Mouse (Mus musculus) embryonic stem cell, embryonic (primary cell): Measurements from ENCODE around the gene Tob2.

Experiments
- CTCF ChIA-PET, 4 experiments: fragments of 300-600 bp in 2 of 4; fragments of 350-600 bp in 2 of 4; sonication (Branson Sonifier 250); formaldehyde crosslinking; loops; one replicate each; lab custom pipeline; 2022; ENCODE audit warnings: inconsistent platforms in 2 of 4; lab: Charles Lee
- POLR2A ChIA-PET, 4 experiments: fragments of 300-600 bp in 2 of 4; fragments of 350-600 bp in 2 of 4; sonication (Branson Sonifier 250); formaldehyde crosslinking; loops; one replicate each; lab custom pipeline; 2022; ENCODE audit warnings: antibody characterized with exemption in 4 of 4, inconsistent platforms in 1 of 4; lab: Charles Lee

The Tob2 gene

DNA sequence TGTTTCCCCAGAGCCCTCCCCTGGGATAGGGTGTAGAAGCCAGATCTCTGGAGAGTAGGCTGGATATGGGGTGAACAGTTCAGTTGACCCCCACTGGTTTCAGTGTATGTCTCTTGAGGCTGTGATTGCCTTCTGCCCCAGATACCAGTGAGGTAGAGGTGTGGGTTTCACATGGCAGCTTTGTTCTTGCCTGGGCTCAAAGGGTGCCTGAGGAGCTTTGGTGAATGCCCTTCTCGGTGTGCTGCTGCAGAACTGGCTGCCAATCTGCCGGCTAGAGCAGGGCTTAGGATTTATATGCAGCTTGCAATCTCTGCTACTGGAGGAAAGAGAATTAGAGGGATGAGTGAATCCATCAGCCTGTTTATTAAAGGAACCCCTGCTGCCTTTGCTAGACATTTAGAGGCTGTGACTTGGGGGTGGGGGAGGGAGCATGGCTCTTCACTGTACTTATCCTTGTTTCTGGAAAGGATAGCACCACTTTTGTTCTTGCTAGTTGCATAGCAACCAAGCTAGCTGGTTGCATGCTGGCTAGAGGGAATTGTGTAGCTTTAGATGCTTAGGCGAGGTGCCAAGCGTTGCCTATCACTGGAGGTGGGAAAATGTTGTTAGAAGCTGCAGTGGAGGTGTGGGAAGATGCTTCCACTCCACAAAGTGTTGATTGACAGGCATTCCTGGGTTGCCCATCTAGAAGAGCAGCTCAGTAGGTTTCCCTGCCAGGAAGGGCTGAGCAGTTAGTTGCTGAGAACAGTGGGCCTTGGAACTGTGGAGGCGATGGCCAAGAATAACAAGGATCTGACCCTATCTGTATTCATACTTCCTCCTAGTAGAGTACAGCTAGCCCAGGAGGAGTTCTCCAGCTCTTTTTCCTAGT lies 21.2 kb upstream of the Tob2 start:
- ChIA-PET CTCF (interaction anchor here in 3 of 4 experiments (0.6 to 1.7 kb wide), 7 partner anchors 25 to 390 kb away, joined by 3 to 11 read pairs (median 4); no protein-coding TSS in a partner anchor), POLR2A (interaction anchor here (0.6 to 5.4 kb wide), 26 partner anchors 8 to 133 kb away, joined by 3 to 63 read pairs (median 4); partner anchors contain the start of genes Phf5a (in 2 of the 4), Tob2 (in 2 of the 4), Aco2 (in 1 of the 4) and Polr3h (in 1 of the 4))

DNA sequence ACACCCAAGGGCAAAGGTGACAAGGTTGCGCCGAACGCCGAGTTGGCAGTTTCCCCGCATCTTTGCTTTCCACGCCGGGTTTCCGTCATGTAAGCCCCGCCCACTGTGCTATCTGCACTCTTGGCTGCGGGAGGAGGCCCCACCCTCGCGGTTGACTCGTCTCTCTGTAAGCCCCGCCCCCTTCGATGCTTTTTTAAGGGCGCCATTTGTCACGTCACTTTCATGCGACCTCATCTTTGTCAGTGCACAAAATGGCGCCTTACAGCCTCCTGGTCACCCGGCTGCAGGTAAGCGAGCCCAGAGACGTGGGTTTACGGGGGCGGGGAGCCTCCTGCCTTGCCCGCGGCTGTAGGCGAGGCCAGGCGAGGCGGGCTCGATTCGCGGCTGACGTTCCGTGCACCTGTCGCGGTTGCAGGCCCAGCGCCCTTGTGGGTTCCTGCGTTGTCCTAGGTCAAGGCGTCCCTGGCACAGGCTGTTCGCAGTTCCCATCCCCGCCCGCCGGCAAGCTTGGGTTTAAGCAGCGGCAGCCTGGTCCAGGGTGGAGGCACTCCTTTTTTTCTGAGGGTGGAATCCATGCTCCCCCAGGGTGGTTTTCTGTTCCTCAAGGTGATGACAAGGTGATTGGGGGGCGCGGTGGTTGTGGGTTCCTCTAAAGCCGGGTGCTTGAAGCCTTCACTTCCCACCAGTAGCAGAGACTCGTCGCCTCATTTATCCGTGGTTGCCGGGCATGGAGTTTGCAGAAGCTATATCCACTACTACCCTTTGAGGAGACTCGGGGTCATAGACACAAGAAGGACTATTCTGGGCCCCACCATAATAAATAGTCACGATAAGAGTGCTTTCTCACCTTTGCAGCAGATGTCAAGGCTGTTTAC lies 13.9 kb upstream of the Tob2 start, which contains the start of gene Aco2:
Gene Aco2, plus strand, starts transcription at position 48 of the 875 bp plus-strand sequence.
- POLR2A ChIA-PET: interaction anchor here in 3 of 4 experiments (0.6 to 10.5 kb wide), 78 partner anchors 7 to 1796 kb away, joined by 3 to 218 read pairs (median 5); partner anchors contain the start of genes Tob2 (in 3 of the 3), Polr3h (in 2 of the 3), Rbx1 (in 2 of the 3) and Ep300 (in 1 of the 3)
- CTCF ChIA-PET: interaction anchor here (0.7 to 1.5 kb wide), 7 partner anchors 11 to 41 kb away, joined by 3 to 7 read pairs (median 4); no protein-coding TSS in a partner anchor

DNA sequence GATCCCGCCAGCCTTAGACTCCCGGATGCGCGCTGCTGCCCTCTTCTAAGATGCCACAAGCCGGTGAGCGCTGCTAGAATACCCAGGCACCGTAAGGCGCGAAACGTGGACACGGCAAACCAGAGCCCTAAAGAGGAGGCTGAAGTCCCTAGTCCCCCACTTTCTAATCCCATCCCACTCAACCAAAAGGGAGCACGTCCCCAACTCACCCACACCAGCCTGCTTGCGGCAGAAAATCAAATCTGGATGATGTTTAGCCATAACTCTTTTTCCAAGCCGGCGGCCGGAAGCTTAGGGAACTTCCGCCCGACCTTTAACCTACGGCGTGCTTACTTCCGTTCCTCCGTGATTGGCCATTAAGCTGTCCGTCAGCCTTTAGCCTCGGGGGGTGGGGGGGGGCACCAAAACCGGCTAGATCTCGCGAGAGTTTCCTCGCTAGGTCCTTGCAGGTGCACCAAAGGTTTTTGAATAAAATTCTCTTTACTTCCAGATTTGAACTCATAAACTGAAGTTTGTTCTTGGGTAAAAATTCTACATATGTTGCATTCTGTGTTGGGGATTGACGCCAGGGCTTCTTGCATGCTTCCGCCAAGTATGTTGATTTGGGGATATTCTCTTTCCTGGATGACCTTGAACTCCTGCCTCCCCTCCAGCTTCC lies 13.1 kb upstream of the Tob2 start, which contains the start of gene Phf5a:
Gene Phf5a, minus strand, starts transcription at position 308 of the 658 bp plus-strand sequence.
- CTCF ChIA-PET: interaction anchor here in 3 of 4 experiments (0.6 to 1.5 kb wide), 5 partner anchors 10 to 41 kb away, joined by 3 to 7 read pairs (median 5); no protein-coding TSS in a partner anchor
- POLR2A ChIA-PET: interaction anchor here in 3 of 4 experiments (0.6 to 10.5 kb wide), 86 partner anchors 8 to 1795 kb away, joined by 3 to 218 read pairs (median 5); partner anchors contain the start of genes Tob2 (in 3 of the 3), Polr3h (in 2 of the 3), Rbx1 (in 2 of the 3) and Ep300 (in 1 of the 3)

DNA sequence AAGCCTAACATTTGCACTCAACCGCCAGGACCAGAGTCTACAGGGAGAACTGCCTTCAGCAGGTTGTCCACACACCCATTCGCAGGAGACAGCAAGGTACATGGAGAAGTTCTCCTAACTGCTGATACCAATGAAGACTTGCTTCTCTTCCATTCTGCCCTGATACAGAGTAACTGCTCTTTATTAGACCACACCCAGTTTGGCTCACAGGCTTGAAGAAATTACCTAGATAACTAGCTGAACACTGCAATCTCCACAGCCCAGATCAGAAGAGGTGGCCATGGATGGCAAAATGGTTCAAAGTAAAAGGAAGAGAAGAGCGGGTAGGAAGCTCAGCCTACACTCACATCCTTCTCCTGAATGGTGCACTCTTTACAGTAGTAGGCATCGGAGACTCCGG lies 11.4 kb upstream of the Tob2 start:
- CTCF ChIA-PET: interaction anchor here in 1 of 4 experiments (0.7 kb wide), 1 partner anchor 38 kb away, joined by 6 read pairs; no protein-coding TSS in a partner anchor
- POLR2A ChIA-PET: interaction anchor here in 3 of 4 experiments (0.6 to 16.6 kb wide), 11 partner anchors 9 to 141 kb away, joined by 3 to 218 read pairs (median 8); partner anchors contain the start of gene Tob2 (in 1 of the 3)

DNA sequence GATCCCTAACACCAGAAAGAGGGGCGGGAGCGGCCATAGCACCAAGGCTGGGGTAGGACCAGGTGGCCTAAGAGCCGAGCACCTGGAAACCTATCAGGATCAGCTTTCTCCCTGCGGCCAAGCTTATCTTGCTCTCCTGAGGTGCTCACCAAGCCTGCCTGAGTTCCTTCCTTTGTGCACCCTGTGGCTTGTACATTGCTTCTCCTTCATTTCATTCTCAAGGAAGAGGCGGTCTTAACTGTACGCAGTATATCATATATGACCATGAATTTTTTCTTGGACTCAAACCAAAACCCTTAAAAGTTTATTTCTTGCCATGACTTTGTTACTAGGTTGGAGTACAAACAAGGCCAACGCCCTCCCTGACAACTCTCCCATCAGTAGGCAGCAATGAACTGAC lies 5.6 kb upstream of the Tob2 start:
- POLR2A ChIA-PET: interaction anchor here in 2 of 4 experiments (0.8 to 16.6 kb wide), 17 partner anchors 6 to 344 kb away, joined by 3 to 218 read pairs (median 5); partner anchors contain the start of genes Aco2 (in 1 of the 2) and Phf5a (in 1 of the 2)
- CTCF ChIA-PET: interaction anchor here in 1 of 4 experiments (0.6 to 1.7 kb wide), 2 partner anchors 33 to 41 kb away, joined by 3 to 7 read pairs; no protein-coding TSS in a partner anchor

DNA sequence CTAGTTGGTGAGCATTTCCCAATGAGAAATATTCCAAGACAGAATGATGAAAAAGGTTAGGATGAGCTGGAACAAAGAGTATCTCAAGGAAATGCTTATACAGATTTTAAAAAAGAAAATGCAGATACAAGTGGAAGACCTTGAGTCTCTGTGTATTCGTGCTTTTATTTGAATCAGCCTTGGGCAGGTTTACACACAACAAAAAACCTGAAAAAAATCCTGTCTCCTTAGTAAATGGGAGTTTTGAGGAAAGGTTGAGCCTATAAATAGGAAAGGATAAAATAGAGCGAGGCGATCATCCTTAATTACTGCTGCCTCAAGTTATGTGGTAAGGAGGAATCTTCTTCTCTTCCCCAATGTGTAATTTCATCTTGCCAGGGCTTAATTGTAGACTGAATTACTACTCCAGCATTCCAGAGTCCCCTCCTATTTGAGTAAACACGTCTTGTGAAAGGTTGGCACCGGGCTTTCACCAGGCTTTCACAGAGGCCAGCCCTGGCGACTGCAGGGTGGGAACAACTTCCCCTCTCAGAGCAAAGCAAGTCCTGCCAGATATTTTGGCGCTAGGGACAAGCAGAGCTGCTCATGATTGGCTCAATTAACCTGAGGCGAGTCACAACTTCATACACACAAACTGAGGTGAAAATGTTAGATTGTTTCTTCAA lies 2.0 kb upstream of the Tob2 start:
- ChIA-PET POLR2A (interaction anchor here (0.5 to 16.6 kb wide), 47 partner anchors 8 to 1386 kb away, joined by 3 to 218 read pairs (median 5); partner anchors contain the start of genes Aco2 (in 3 of the 4), Phf5a (in 2 of the 4), Pmm1 (in 2 of the 4) and Polr3h (in 2 of the 4)), CTCF (interaction anchor here in 2 of 4 experiments (0.5 to 1.6 kb wide), 10 partner anchors 26 to 998 kb away, joined by 3 to 10 read pairs (median 5); no protein-coding TSS in a partner anchor)

DNA sequence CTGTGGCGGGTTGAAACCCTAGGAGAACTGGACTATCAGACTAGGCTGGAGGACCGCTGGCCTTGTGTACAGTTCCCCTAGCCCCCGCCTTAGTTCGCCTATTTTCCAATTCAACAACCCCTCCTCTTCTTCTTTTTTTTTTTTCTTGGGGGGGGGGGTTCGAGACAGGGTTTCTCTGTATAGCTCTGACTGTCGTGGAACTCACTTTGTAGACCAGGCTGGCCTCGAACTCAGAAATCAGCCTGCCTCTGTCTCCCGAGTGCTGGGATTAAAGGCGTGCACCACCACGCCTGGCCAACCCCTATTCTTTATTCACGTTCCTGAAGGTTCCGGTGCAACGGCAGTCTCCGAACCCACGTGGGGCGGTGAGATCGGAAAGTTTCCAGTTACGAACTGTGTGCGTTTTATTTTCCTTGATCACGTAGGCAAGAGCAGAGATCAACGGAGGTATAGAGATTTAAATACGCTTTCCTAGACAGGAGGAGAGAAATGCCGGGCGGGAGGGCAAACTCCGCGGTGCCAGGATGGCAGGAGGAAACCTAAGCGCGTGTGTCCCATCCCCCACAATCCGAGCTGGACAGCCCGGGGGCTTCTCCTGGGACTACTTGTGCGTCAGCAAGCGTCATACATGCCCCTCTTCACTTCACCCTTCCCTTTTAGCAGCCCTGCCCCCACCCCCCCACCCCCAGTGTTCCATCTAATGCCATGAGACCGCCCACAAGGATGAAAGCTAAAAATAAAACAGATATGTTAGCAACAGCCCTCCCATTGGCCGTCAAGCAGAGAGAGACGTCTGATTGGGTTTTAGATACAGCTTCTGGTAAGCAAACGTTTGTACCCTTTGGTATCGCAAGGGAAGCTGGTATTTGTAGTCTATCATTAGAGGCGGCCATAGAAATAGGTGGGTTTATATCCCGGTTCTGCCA lies 997 bp upstream of the Tob2 start:
- POLR2A ChIA-PET: interaction anchor here in 3 of 4 experiments (0.5 to 16.6 kb wide), 58 partner anchors 9 to 1387 kb away, joined by 3 to 218 read pairs (median 5); partner anchors contain the start of genes Aco2 (in 3 of the 3), Phf5a (in 2 of the 3), Pmm1 (in 2 of the 3) and Polr3h (in 2 of the 3)

DNA sequence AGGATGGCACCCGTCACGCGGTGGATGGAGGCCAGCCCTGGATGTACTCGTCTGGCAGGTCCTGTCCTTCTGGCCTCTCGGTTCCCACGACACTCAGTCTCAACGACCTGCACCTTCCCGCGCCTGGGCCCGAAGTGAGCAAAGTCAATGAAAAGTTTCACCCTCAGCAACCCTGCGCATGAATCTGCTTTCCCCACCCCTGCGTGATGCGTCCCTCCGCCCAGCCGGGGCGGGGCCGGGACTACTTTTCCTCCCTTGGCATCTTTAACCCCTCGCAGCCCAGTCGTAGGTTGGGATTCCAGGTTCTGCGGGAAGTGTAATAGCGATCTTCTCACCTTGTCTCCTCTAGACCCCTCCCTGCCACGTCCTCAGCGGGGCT lies 469 bp downstream of the Tob2 start:
- ChIA-PET POLR2A (interaction anchor here (0.6 to 16.6 kb wide), 55 partner anchors 9 to 392 kb away, joined by 3 to 218 read pairs (median 5); partner anchors contain the start of genes Aco2 (in 3 of the 4), Phf5a (in 3 of the 4), Polr3h (in 2 of the 4) and Tef (in 2 of the 4)), CTCF (interaction anchor here in 2 of 4 experiments (0.6 to 1.1 kb wide), 3 partner anchors 10 to 187 kb away, joined by 4 to 11 read pairs (median 8); no protein-coding TSS in a partner anchor)

More for the DNA sequence above, 997 bp upstream of the Tob2 start:
- CTCF ChIA-PET: interaction anchor here in 2 of 4 experiments (0.5 to 1.6 kb wide), 11 partner anchors 27 to 999 kb away, joined by 3 to 10 read pairs (median 5); no protein-coding TSS in a partner anchor

DNA sequence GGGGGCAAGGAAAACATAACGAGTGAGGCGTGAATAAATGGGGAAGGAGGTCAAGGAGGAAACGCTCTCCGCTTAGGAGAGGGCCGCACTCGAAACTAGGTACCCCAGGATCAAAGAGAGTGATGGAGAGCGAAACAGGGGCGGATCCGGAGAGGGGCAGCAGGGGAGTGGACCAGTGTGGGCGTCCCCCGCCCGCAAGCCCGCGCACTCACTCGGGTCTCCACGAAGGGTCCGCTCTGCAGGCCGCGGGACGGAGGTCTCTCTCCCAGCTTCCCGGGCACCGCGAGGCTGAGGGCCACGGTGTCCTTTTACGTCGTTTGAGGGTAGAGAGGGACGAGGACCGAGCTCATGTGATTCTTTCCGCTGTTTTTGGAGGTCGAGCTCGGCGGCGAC lies 876 bp downstream of the Tob2 start:
- ChIA-PET POLR2A (interaction anchor here (0.6 to 16.6 kb wide), 48 partner anchors 10 to 391 kb away, joined by 3 to 218 read pairs (median 5); partner anchors contain the start of genes Aco2 (in 3 of the 4), Phf5a (in 3 of the 4), Polr3h (in 2 of the 4) and Ep300 (in 1 of the 4)), CTCF (interaction anchor here in 2 of 4 experiments (0.6 to 1.1 kb wide), 2 partner anchors 9 to 187 kb away, joined by 4 to 11 read pairs; no protein-coding TSS in a partner anchor)

DNA sequence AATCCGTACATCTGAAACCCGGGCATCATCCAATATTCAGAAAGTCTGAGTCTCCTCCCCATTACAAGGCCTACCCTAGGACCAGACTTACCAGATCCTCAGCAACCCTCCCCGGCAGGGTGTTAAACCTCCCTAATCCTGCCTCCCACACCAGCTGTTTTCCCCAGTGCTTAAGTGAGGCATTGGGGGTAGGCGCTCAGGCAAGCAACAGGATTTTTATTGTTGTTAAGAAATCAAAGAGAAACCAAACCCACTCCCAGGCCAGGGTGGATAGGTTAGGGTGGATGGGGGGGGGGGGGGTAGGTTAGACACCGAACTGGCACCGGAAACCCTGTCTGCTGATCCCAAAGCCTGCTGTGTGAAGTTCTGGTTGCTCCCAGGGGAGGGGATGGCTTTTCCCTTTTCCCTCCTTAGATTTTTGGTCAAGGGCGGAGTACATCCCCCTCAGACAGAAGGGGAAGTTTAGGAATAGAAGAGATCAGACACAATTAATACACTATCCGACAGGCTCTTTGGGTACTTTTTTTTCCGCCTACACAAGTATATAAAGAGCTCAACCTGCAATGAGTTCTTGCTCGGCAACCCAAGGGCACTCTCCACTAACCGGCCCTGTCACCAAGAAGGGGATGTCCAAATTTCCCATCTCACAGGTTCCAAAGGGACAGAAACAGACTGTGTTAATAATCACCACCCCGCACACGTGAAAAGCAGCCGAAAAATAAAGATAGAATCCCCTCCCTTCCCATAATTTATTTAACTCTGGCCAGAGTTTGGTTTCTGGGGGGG lies 1.5 kb downstream of the Tob2 start:
- CTCF ChIA-PET: interaction anchor here in 2 of 4 experiments (0.6 to 0.7 kb wide), 2 partner anchors 186 to 240 kb away, joined by 4 to 11 read pairs; no protein-coding TSS in a partner anchor
- POLR2A ChIA-PET: interaction anchor here (0.5 to 16.6 kb wide), 47 partner anchors 9 to 391 kb away, joined by 3 to 218 read pairs (median 5); partner anchors contain the start of genes Aco2 (in 3 of the 4), Phf5a (in 3 of the 4), Ep300 (in 1 of the 4) and Polr3h (in 1 of the 4)

DNA sequence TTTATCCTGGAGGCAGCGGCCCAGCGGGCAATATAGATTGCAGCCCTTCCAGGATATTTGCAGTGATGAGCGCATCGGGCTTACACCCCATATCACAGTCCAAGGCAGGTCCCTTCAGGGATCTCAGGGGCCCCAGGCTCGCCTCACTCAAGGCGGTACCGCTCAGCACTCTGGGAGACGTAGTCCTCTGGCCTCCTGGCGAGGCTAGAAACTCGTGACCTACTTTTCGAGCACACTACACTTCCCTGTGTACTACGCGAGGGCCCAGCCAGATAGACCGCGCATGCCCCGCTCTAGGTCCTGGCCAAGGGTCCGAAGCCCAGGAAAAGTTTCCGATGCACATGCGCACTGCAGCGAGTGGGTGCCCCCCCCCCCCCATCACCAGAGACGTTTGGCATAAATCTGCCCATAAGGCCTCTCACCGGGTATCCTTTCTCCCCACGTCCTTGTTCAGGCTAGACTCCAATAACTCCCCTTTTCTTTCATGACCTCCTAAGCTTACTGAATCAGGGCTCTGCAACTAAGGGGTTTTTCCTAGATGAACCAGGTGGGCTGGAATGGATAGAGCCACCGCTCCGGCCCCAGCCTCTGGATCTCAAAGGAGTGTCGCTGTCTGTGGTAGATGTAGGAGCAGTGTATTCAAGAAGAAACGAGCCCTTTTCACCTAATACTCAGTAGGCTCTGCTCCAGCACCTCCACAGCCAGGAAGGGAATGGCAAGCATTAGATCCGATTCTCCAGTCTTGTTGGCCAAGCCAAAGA lies 2.4 kb downstream of the Tob2 start:
- CTCF ChIA-PET: interaction anchor here in 1 of 4 experiments (0.7 to 1.0 kb wide), 2 partner anchors 25 to 241 kb away, joined by 3 to 4 read pairs; no protein-coding TSS in a partner anchor
- POLR2A ChIA-PET: interaction anchor here in 3 of 4 experiments (0.6 to 16.6 kb wide), 33 partner anchors 8 to 332 kb away, joined by 3 to 218 read pairs (median 4); partner anchors contain the start of genes Aco2 (in 3 of the 3), Phf5a (in 3 of the 3) and Zc3h7b (in 1 of the 3)

DNA sequence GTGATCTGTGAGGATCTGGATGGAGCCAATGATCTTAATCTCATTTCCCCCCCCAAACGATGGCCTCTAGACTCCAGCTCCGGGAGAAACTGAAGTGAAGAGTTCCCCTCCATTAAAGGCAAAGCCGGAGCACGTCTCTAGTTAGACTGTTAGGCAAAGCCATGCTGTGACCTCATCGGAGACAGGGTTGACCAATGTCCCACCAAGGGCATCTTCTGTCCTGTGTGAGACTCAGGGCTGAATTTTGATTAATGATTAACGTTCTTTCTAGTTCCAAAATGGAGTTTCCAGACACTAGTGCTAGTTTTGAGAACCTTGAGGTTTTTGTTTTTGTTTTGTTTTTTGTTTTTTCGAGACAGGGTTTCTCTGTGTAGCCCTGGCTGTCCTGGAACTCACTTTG lies 5.5 kb downstream of the Tob2 start:
- POLR2A ChIA-PET: interaction anchor here in 3 of 4 experiments (1.0 to 11.6 kb wide), 6 partner anchors 9 to 42 kb away, joined by 3 to 212 read pairs (median 4); partner anchors contain the start of gene Tob2 (in 1 of the 3)

More for the DNA sequence above, 5.5 kb downstream of the Tob2 start:
- CTCF ChIA-PET: interaction anchor here in 3 of 4 experiments (0.9 to 3.0 kb wide), 3 partner anchors 10 to 22 kb away, joined by 3 to 10 read pairs (median 3); no protein-coding TSS in a partner anchor
